Mouse (Mus musculus) kidney, adult 2 months (tissue): ENCODE data around the gene D10Jhu81e.

Experiments used
- CTCF ChIP-seq: fragments of 200-500 bp; conservative IDR thresholded peaks from 2 replicates; pipeline ENCODE4 v1.5.1; 2011; ENCODE audit warnings: low read depth, mild to moderate bottlenecking, control low read depth, low read length, moderate library complexity, mixed read lengths; ENCODE audit not compliant: insufficient read depth, insufficient read length
- POLR2A ChIP-seq: fragments of 200-500 bp; IDR thresholded peaks from one replicate; pipeline ENCODE4 v1.6.1; 2011; ENCODE audit warnings: low read depth, low read length, control low read depth

- TF ChIP-seq CTCF (no peak), POLR2A (no peak)
Observed at GRCm38 (mm10) chr10:78182321-78182720, 12.7 kb upstream of the D10Jhu81e start.
